Mouse (Mus musculus) liver, adult 2 months (tissue): Measurements from ENCODE around the gene Exoc8. TPM values are rescaled to one million over a fixed set of nuclear protein-coding genes. Genes with fewer than 3 reads are reported as not detected.
A peak's percentile ranks its signal among the peaks of the same experiment; 100 is the strongest.

ENCODE experiments used
- DNase-seq: peaks from one replicate; pipeline ENCODE4 v3.0.0-alpha.2; 2011; ENCODE audit warnings: low read depth, low spot score; ENCODE audit errors: extremely low read depth
- H3K27ac ChIP-seq: fragments of 200-500 bp; replicated peaks from 2 replicates; pipeline ENCODE4 v1.5.1; 2012; ENCODE audit warnings: low read depth, mild to moderate bottlenecking, control low read depth, inconsistent platforms, low read length; ENCODE audit not compliant: insufficient read depth
- H3K27me3 ChIP-seq: fragments of 200-500 bp; 2 replicates; pipeline ENCODE4 v1.6.1; 2012; ENCODE audit warnings: mild to moderate bottlenecking, moderate library complexity, low read length, inconsistent platforms; ENCODE audit not compliant: control insufficient read depth, insufficient read depth
- H3K36me3 ChIP-seq: fragments of 200-500 bp; 2 replicates; pipeline ENCODE4 v1.6.1; 2012; ENCODE audit warnings: low read length, inconsistent platforms; ENCODE audit not compliant: control insufficient read depth, insufficient read depth
- H3K4me1 ChIP-seq: fragments of 200-500 bp; 2 replicates; pipeline ENCODE4 v1.6.1; 2011; ENCODE audit warnings: low read length; ENCODE audit not compliant: control insufficient read depth, insufficient read depth
- H3K4me3 ChIP-seq: fragments of 200-500 bp; 2 replicates; pipeline ENCODE4 v1.5.1; 2011; ENCODE audit warnings: low read depth, mild to moderate bottlenecking, control low read depth, low read length, moderate library complexity; ENCODE audit not compliant: insufficient read depth
- H3K79me2 ChIP-seq: fragments of 200-500 bp; 2 replicates; pipeline ENCODE4 v1.6.1; 2012; ENCODE audit warnings: inconsistent platforms, mild to moderate bottlenecking, low read length, moderate library complexity; ENCODE audit not compliant: control insufficient read depth, insufficient read depth
- H3K9ac ChIP-seq: fragments of 200-500 bp; 2 replicates; pipeline ENCODE4 v1.6.1; 2012; ENCODE audit warnings: low read depth, mild to moderate bottlenecking, control low read depth, inconsistent platforms, low read length
- CTCF ChIP-seq: fragments of 200-500 bp; IDR thresholded peaks from 2 replicates; pipeline ENCODE4 v1.5.1; 2011; ENCODE audit warnings: low read depth, low read length, control low read depth
- POLR2A ChIP-seq: fragments of 200-500 bp; IDR thresholded peaks from 2 replicates; pipeline ENCODE4 v1.6.1; 2011; ENCODE audit warnings: low read length, control low read depth; ENCODE audit not compliant: insufficient read depth; ENCODE audit errors: extremely low read depth
- WGBS: fragments of 180-500 bp; shearing (Covaris S2); methylation state at CpG from one replicate; pipeline ENCODE4 v1.1.7; 2018; 5-methylcytosine and 5-hydroxymethylcytosine counted together
- polyA plus RNA-seq: library from polyadenylated mRNA; depleted of rRNA; stranded (reverse); fragments of >200 nt; gene quantifications from 2 replicates; pipeline ENCODE4 v1.2.3, GENCODE M21; 2012; rRNA removed
- total RNA-seq: library from RNA; depleted of rRNA; stranded (reverse); fragments of >200 nt; gene quantifications from 2 replicates; pipeline ENCODE4 v1.2.3, GENCODE M21; 2014; rRNA removed

The Exoc8 gene
- 7.0 and 8.3 TPM in 2 replicates for total RNA-seq
- 4.3 and 4.7 TPM in 2 replicates for polyA plus RNA-seq

DNA sequence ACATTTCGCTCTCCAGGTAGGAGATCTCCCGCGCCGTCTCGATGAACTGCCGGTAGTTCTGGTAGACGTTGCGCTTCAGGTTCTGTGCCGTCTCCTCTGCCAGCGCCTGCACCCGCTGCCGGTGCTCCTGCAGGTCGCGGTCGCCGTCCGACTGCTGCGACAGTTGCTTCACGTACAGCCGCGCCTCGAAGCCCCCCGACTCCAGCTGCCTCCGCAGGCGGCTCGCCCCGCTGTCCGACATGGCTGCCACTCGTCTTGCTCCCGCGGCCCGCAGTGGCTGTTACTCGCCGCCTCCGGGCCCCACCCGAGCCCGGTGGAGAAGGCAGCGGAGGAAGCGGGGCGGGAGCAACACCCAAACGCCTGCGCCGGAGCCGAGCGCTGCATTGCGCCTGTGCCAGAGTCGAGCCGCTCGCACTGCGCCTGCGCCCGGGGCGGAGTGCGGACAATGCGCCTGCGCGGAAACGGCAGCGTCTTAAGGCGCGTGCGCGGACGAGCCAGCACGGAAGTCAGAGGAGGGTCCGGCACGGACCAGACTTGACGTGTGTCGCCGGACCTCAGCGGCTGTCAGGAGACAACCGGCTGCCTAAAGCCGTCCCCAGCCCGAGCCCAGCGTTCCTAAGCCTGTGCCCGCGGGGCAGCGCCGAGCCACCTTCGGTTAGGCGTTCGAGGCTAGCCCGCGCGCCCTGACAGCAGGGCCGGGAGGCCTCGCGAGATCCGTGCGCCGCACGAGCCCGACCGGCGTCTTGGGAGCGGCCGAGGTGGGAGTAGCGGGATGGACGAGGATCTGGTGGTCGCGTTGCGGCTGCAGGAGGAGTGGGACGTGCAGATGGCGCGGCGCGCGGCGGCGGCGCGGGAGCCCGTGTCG lies at the start of gene Exoc8, which contains the start of gene Sprtn:
Exoc8 (minus strand) TSS at position 320 of the 865 bp plus-strand sequence.
Sprtn (plus strand) TSS at position 501 of the 865 bp plus-strand sequence.
- peak within 1 kb of the TSS; percentile 91 for H3K9ac ChIP-seq
- under 1% methylated on average over 114 of the region's 114 CpGs for WGBS
- H3K27me3 ChIP-seq, result no peaks in the 10 kb centered on the region
- TF ChIP-seq CTCF, result no peak
- TF ChIP-seq POLR2A, result peak; percentile 71
- peak within 1 kb of the TSS; percentile 62 for H3K27ac ChIP-seq
- H3K4me3 ChIP-seq, result peak within 1 kb of the TSS; percentile 90
- peak; percentile 76 for DNase-seq
- peaks cover 19% of the 10 kb centered on the region for H3K79me2 ChIP-seq
- peaks cover 12% of the 10 kb centered on the region; the same call in 1 of the 2 replicates for H3K36me3 ChIP-seq
- peaks cover 12% of the 10 kb centered on the region for H3K4me1 ChIP-seq

DNA sequence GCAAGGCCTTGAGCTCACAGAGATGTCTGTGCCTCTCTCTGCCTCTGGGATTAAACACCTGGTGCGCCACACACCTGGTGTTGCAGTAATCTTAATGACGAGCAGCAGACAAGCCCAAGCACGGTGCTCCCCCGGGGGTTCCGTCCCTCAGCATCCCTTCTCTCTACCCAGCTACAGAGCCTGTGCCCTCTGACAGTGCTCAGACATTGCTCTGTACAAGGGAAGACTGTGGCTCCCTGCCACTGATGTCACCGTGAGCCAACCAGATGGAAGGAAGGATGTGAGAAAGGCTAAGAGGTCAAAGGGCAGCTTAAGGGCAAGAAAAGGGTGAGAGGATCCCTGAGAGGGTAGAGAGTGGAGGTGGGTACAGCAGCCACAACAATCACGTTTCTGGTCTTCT lies 46.9 kb upstream of the Exoc8 start:
- DNase-seq, result no peak
- no peak for TF ChIP-seq POLR2A
- TF ChIP-seq CTCF, result no peak
- peaks cover 9% of the 10 kb centered on the region for H3K4me1 ChIP-seq
- H3K4me3 ChIP-seq, result no peak overlapping the region
- H3K9ac ChIP-seq, result no peak overlapping the region
- no peaks in the 10 kb centered on the region for H3K27me3 ChIP-seq
- no peak overlapping the region for H3K27ac ChIP-seq
- H3K79me2 ChIP-seq, result peaks cover 47% of the 10 kb centered on the region
- 86% methylated on average over 7 of the region's 7 CpGs for WGBS
- H3K36me3 ChIP-seq, result no peaks in the 10 kb centered on the region

DNA sequence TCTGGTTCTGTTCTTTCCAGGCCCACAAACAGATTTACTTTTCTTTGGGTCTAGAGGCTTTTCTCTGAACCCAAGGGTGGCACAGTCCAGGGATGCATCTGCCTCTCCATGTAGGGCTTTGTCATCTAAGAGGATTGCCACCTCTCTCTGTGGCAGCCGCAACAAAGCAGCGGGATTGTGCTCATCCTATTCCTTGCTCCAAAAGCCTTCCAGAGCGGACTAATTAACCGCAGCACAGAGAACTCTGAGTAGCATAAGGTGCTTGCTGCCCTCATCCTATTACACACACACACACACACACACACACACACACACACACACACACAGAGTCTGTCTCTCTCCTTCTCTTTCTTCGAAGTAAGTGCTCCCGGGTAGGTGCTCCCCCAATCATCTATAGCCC lies 46.3 kb upstream of the Exoc8 start:
- H3K4me1 ChIP-seq, result peaks cover 9% of the 10 kb centered on the region
- H3K27ac ChIP-seq, result no peak overlapping the region
- H3K79me2 ChIP-seq, result peaks cover 52% of the 10 kb centered on the region
- TF ChIP-seq CTCF, result no peak
- no peak for TF ChIP-seq POLR2A
- H3K9ac ChIP-seq, result no peak overlapping the region
- H3K27me3 ChIP-seq, result no peaks in the 10 kb centered on the region
- 95% methylated on average over 6 of the region's 6 CpGs for WGBS
- no peaks in the 10 kb centered on the region for H3K36me3 ChIP-seq
- no peak for DNase-seq
- H3K4me3 ChIP-seq, result no peak overlapping the region

- Histone ChIP-seq H3K4me3 (no peak overlapping the region), H3K36me3 (no peaks in the 10 kb centered on the region), H3K27me3 (no peaks in the 10 kb centered on the region), H3K4me1 (no peaks in the 10 kb centered on the region; the same call in 1 of the 2 replicates), H3K9ac (no peak overlapping the region), H3K79me2 (peaks cover 44% of the 10 kb centered on the region), H3K27ac (no peak overlapping the region)
- no peak for DNase-seq
- 96% methylated on average over 4 of the region's 4 CpGs for WGBS
- TF ChIP-seq CTCF (no peak), POLR2A (no peak)
These were observed 39.8 kb upstream of the Exoc8 start for GRCm38 (mm10) chr8:124937293-124937692.

DNA sequence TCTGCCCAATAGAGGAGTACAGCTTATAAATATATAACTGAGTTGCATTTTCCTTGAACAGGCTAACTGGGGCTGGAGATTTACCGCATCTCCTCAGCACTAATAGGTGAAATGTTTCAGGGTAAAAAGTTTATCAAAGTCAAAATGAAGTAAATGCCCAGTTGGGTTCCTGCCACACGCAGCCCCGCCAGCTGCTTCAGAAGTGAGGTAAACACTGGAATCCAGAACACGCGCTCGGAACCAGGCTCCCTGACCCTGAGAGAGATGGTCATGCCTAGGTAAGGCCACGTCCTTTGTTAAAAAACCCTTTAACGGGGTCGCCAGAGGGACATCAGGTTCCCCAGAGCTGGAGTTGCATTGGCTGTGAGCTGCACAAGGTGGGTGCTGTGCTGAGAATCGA lies 39.2 kb upstream of the Exoc8 start:
- no peaks in the 10 kb centered on the region for H3K27me3 ChIP-seq
- no peak for DNase-seq
- H3K79me2 ChIP-seq, result peaks cover 42% of the 10 kb centered on the region
- H3K9ac ChIP-seq, result no peak overlapping the region
- 98% methylated on average over 10 of the region's 10 CpGs for WGBS
- no peak for TF ChIP-seq POLR2A
- no peak for TF ChIP-seq CTCF
- H3K4me1 ChIP-seq, result no peaks in the 10 kb centered on the region; the same call in 1 of the 2 replicates
- no peaks in the 10 kb centered on the region for H3K36me3 ChIP-seq
- H3K4me3 ChIP-seq, result no peak overlapping the region
- H3K27ac ChIP-seq, result no peak overlapping the region

- Histone ChIP-seq H3K27ac (no peak overlapping the region), H3K9ac (no peak overlapping the region), H3K4me3 (no peak overlapping the region), H3K4me1 (peaks cover 2% of the 10 kb centered on the region), H3K27me3 (no peaks in the 10 kb centered on the region), H3K36me3 (no peaks in the 10 kb centered on the region), H3K79me2 (peaks cover 33% of the 10 kb centered on the region)
- TF ChIP-seq POLR2A (no peak), CTCF (no peak)
- 86% methylated on average over 5 of the region's 5 CpGs for WGBS
- DNase-seq, result no peak
These were observed 37.6 kb upstream of the Exoc8 start for GRCm38 (mm10) chr8:124935116-124935515.
